Mouse (Mus musculus) MEL (cell line): ENCODE measurements around the gene Dnah5.

Source experiments
- CTCF ChIP-seq, 3 experiments: IDR thresholded peaks in 2 of 3; conservative IDR thresholded peaks in 1 of 3; 2 replicates each; pipeline ENCODE4 v1.5.1; 2011 to 2012; ENCODE audit warnings: low read length in 3 of 3, low read depth in 2 of 3, mild to moderate bottlenecking in 2 of 3, improper control_type of control experiment in 1 of 3, inconsistent platforms in 1 of 3, mixed read lengths in 1 of 3, moderate library complexity in 1 of 3; ENCODE audit not compliant: control insufficient read depth in 1 of 3, insufficient read depth in 1 of 3, poor library complexity in 1 of 3, severe bottlenecking in 1 of 3
- ELF1 ChIP-seq: IDR thresholded peaks from 2 replicates; pipeline ENCODE4 v1.6.1; 2014; ENCODE audit warnings: low read depth, mild to moderate bottlenecking, inconsistent platforms, low read length, improper control_type of control experiment, moderate library complexity
- EP300 ChIP-seq, 2 experiments: IDR thresholded peaks; 2 replicates each; pipeline ENCODE4 v1.6.1; 2011; ENCODE audit warnings: improper control_type of control experiment in 2 of 2, low read length in 2 of 2, low read depth in 1 of 2, mild to moderate bottlenecking in 1 of 2
- GATA1 ChIP-seq: IDR thresholded peaks from 2 replicates; pipeline ENCODE4 v1.6.1; 2011; ENCODE audit warnings: low read depth, low read length, improper control_type of control experiment
- MAZ ChIP-seq: IDR thresholded peaks from 2 replicates; pipeline ENCODE4 v1.6.1; 2012; ENCODE audit warnings: low read depth, mild to moderate bottlenecking, inconsistent platforms, low read length, improper control_type of control experiment
- RCOR1 ChIP-seq: IDR thresholded peaks from 2 replicates; pipeline ENCODE4 v1.6.1; 2012; ENCODE audit warnings: low read depth, mild to moderate bottlenecking, inconsistent platforms, low read length, improper control_type of control experiment
- SMC3 ChIP-seq: IDR thresholded peaks from 2 replicates; pipeline ENCODE4 v1.6.1; 2011; ENCODE audit warnings: low read depth, low read length, improper control_type of control experiment
- TCF12 ChIP-seq: IDR thresholded peaks from 2 replicates; pipeline ENCODE4 v1.6.1; 2014; ENCODE audit warnings: low read depth, mild to moderate bottlenecking, inconsistent platforms, low read length, improper control_type of control experiment, moderate library complexity
- ZNF384 ChIP-seq: IDR thresholded peaks from 2 replicates; pipeline ENCODE4 v1.6.1; 2012; ENCODE audit warnings: low read depth, mild to moderate bottlenecking, inconsistent platforms, low read length, improper control_type of control experiment

DNA sequence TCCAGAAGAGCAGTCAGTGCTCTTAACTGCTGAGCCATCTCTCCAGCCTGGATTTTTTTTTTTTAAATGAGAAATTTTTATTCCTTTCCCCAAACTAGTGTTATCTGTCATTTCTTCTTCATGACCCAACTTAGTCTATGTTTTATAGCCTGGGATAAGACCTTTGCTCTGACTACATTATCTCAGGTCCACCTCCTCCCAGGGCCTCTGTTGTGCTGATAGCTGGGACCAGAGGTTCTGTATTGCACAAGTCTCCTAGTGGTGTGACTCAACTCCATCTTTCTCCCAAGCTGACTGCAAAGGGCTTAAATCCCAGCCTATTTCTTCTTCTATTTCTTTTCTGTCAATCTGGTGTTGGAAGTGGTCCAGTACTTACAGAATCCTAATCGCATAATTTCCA, 56.7 kb downstream of the Dnah5 start:
- TF ChIP-seq ZNF384: no peak
- TF ChIP-seq RCOR1: no peak
- no peak for TF ChIP-seq ELF1
- no peak for TF ChIP-seq MAZ
- TF ChIP-seq GATA1: no peak
- TF ChIP-seq TCF12: no peak
- no peak for TF ChIP-seq CTCF (IDR thresholded peaks at IDR 0.05 in 2 of 3, conservative IDR thresholded peaks at IDR 0.05 in 1 of 3; ENCODE audit: control insufficient read depth in 1 of 3, insufficient read depth in 1 of 3, low read depth in 2 of 3, low read length in 3 of 3, poor library complexity in 1 of 3, severe bottlenecking in 1 of 3)
- TF ChIP-seq EP300 (IDR thresholded peaks at IDR 0.05; ENCODE audit: low read depth in 1 of 2, low read length in 2 of 2): no peak
- TF ChIP-seq SMC3: no peak
